Mouse (Mus musculus): Measurements from ENCODE around the gene Rbm11. TPM values are rescaled to one million over a fixed set of nuclear protein-coding genes. Genes with fewer than 3 reads are reported as not detected.

Rbm11 gene
- 1.4 and 2.6 TPM in 2 replicates for total RNA-seq (2017)

- ATAC-seq (replicated peaks in 1 of 2; ENCODE audit: insufficient read depth in 1 of 2, low FRiP score in 2 of 2, low TSS enrichment in 1 of 2, low read depth in 1 of 2, poor library complexity in 2 of 2, severe bottlenecking in 2 of 2), result peak; percentile 84 to 92
These were observed at the start of gene Rbm11 for GRCm38 (mm10) chr16:75592671-75593500. Rbm11 (plus strand) TSS chr16:75592844.

DNA sequence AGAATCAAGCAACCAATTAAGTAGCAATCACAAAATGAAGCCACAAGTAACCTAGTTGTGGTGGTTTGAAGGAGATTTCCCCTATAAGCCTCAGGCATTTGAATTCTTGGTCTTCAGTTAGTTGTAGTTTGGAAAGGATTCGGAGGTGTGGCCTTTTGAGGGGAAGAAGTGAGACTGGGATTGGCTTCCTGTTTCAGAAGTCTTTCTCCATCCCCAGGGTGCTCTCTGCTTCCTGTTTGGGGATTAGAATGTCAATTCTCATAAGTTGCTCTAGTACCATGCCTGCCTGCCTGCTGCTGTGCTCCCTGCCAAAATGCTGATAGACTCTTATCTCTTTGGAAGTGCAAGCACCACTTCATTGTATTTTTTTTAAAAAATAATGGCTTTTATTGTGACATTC lies 47.3 kb upstream of the Rbm11 start:
- no peak for ATAC-seq (replicated peaks in 1 of 2; ENCODE audit: insufficient read depth in 1 of 2, low FRiP score in 2 of 2, low TSS enrichment in 1 of 2, low read depth in 1 of 2, poor library complexity in 2 of 2, severe bottlenecking in 2 of 2)

- ATAC-seq (replicated peaks in 1 of 2; ENCODE audit: insufficient read depth in 1 of 2, low FRiP score in 2 of 2, low TSS enrichment in 1 of 2, low read depth in 1 of 2, poor library complexity in 2 of 2, severe bottlenecking in 2 of 2), result no peak
These were observed 29.7 kb upstream of the Rbm11 start for GRCm38 (mm10) chr16:75562910-75563309.

GRCm38 (mm10) chr16:75582279-75582678 lies 10.4 kb upstream of the Rbm11 start:
- ATAC-seq (replicated peaks in 1 of 2; ENCODE audit: insufficient read depth in 1 of 2, low FRiP score in 2 of 2, low TSS enrichment in 1 of 2, low read depth in 1 of 2, poor library complexity in 2 of 2, severe bottlenecking in 2 of 2), result no peak

GRCm38 (mm10) chr16:75585961-75586360 lies 6.7 kb upstream of the Rbm11 start, which contains the start of gene Lipi:
Lipi (minus strand) TSS chr16:75586061.
- no peak for ATAC-seq (replicated peaks in 1 of 2; ENCODE audit: insufficient read depth in 1 of 2, low FRiP score in 2 of 2, low TSS enrichment in 1 of 2, low read depth in 1 of 2, poor library complexity in 2 of 2, severe bottlenecking in 2 of 2)

DNA sequence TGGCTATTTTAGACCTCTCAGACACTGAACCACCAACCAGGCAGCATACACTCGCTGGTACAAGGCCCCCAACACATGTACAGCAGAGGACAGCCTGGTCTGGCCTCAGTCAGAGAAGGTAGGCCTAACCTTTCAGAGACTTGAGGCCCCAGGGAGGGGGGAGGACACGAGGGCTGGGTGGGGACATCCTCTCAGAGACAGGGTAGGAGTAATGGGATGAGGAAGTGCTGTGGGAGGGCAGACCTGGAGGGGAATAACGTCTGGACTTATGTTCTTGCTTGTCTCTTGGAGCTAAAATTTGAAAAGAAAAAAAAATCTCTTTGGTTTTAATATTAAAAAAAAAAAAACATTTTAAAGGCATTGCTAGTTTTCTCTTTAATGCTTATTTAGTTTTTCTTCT lies 6.2 kb upstream of the Rbm11 start:
- 0 out of 4 replicates have a peak, but pooled peaks of 1 of the 2 experiments have one; percentile 51 for ATAC-seq (replicated peaks in 1 of 2; ENCODE audit: insufficient read depth in 1 of 2, low FRiP score in 2 of 2, low TSS enrichment in 1 of 2, low read depth in 1 of 2, poor library complexity in 2 of 2, severe bottlenecking in 2 of 2)

DNA sequence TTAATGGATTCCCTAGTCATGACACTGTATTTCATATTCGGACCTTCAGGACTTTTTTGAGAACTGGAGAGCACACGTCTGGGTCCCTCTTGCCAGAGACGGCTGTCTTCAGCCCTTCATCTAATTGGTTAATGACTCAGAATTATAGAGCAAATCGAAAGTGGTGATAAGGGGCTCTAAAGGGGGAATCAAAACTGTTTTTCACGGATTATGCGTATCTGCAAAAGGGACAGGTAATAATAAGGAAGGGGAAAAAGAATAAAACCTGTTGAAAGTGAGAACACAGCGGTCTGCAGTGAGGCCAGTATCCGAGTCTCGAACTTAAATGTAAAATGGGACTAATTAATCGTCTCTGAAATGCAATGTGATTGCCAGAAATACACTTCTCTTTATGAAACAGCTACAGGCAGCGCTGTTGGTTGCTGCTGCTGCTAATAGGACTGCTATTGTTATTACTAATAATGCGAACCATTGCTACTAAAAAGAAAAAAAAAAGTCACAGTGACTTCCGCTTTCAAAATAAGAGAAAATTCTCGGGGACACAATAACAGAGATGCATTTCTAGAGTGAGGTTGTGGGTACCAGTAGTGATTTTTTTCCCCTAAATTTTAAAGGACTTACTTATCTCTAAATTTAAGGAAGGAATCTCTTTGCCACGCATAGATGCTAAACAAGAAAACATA lies 998 bp downstream of the Rbm11 start:
- peak; percentile 34 for ATAC-seq (replicated peaks in 1 of 2; ENCODE audit: insufficient read depth in 1 of 2, low FRiP score in 2 of 2, low TSS enrichment in 1 of 2, low read depth in 1 of 2, poor library complexity in 2 of 2, severe bottlenecking in 2 of 2)

- no peak for ATAC-seq (replicated peaks in 1 of 2; ENCODE audit: insufficient read depth in 1 of 2, low FRiP score in 2 of 2, low TSS enrichment in 1 of 2, low read depth in 1 of 2, poor library complexity in 2 of 2, severe bottlenecking in 2 of 2)
These were observed 13.8 kb downstream of the Rbm11 start for GRCm38 (mm10) chr16:75606415-75606814.

DNA sequence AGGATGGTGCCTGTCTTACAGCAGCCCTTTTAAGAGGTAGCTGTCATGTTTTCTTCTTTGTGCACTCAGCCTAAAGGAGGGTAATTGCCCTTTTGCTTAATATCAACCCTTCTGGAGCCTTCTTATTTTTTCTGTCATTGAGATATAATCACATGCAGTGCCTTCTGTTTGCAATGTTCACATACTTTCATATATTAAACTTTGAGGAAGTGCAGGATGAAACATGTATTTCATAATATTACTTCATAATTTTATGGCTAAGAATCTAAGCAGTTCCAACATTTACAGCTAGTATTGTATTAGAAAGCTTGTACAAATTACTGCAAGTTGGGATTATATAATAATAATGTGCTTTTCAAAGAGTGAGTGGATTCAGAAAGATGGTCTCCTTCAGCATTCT lies 19.9 kb downstream of the Rbm11 start:
- no peak; a peak in 1 of 4 replicates for ATAC-seq (replicated peaks in 1 of 2; ENCODE audit: insufficient read depth in 1 of 2, low FRiP score in 2 of 2, low TSS enrichment in 1 of 2, low read depth in 1 of 2, poor library complexity in 2 of 2, severe bottlenecking in 2 of 2)

GRCm38 (mm10) chr16:75617651-75618349 lies 25.2 kb downstream of the Rbm11 start:
- ATAC-seq (replicated peaks in 1 of 2; ENCODE audit: insufficient read depth in 1 of 2, low FRiP score in 2 of 2, low TSS enrichment in 1 of 2, low read depth in 1 of 2, poor library complexity in 2 of 2, severe bottlenecking in 2 of 2), result peak; percentile 83 to 89

- peak in 1 of 2 experiments; percentile 51; a peak in 1 of 4 replicates for ATAC-seq (replicated peaks in 1 of 2; ENCODE audit: insufficient read depth in 1 of 2, low FRiP score in 2 of 2, low TSS enrichment in 1 of 2, low read depth in 1 of 2, poor library complexity in 2 of 2, severe bottlenecking in 2 of 2)
These were observed 35.2 kb downstream of the Rbm11 start for GRCm38 (mm10) chr16:75627862-75628261.

Other genes starting within 250 kb of the Rbm11 start
- not detected in 2 replicates for gene Lipi, start 6.8 kb upstream of the Rbm11 start, total RNA-seq (2017)
- 27.0 and 29.5 TPM in 2 replicates for gene Hspa13, start 174.3 kb downstream of the Rbm11 start, total RNA-seq (2017)

Data from hematopoietic stem cell, adult 5-6 weeks (primary cell).